Mouse (Mus musculus) C2C12 (cell line): ENCODE measurements around the gene Pacsin2.

Experiments used
- CEBPB ChIP-seq: IDR thresholded peaks from one replicate; pipeline ENCODE4 v1.6.1; 2011; ENCODE audit warnings: low read depth, mild to moderate bottlenecking, control low read depth, moderate library complexity
- CTCF ChIP-seq: IDR thresholded peaks from one replicate; pipeline ENCODE4 v1.5.1; 2011; ENCODE audit not compliant: control insufficient read depth, insufficient read depth, insufficient read length
- FOSL1 ChIP-seq: IDR thresholded peaks from one replicate; pipeline ENCODE4 v1.8.0; 2011; ENCODE audit warnings: mild to moderate bottlenecking, low read length; ENCODE audit not compliant: poor library complexity, insufficient read depth, severe bottlenecking
- MAX ChIP-seq: IDR thresholded peaks from one replicate; pipeline ENCODE4 v1.6.1; 2011; ENCODE audit warnings: mild to moderate bottlenecking, control low read depth
- MYOD1 ChIP-seq: IDR thresholded peaks from one replicate; pipeline ENCODE4 v1.6.1; 2011; ENCODE audit warnings: low read depth; ENCODE audit not compliant: control insufficient read depth, insufficient read length
- MYOG ChIP-seq: IDR thresholded peaks from one replicate; pipeline ENCODE4 v1.6.1; 2011; ENCODE audit not compliant: control insufficient read depth, insufficient read length; ENCODE audit errors: extremely low read depth
- USF1 ChIP-seq: IDR thresholded peaks from one replicate; pipeline ENCODE4 v1.6.1; 2011; ENCODE audit warnings: low read depth, mild to moderate bottlenecking, control low read depth, moderate library complexity

DNA sequence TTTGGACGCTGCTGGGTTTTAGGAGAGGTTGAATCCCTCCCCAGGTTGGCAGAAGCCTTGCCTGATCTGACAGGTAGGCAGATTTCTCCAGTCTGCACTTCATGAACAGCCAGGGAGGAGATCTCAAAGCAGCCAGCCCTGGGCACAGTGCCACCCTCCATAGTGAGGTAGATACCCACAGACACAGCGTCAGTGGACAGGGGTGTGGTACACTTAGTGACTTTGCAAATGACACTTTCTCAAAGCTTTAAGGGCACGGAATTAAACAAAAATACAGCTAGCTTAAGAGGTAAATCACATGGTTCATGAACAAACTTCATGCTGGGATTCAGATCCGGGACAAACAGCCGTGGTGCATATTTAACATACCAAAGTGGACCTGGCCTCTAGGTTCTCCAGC lies 15.8 kb downstream of the Pacsin2 start:
- TF ChIP-seq CTCF, result no peak
- no peak for TF ChIP-seq MAX
- TF ChIP-seq USF1, result no peak
- no peak for TF ChIP-seq CEBPB
- TF ChIP-seq MYOG, result no peak
- no peak for TF ChIP-seq MYOD1
- no peak for TF ChIP-seq FOSL1
